Mouse (Mus musculus): ENCODE results near the gene Col7a1. TPM values are rescaled to one million over a fixed set of nuclear protein-coding genes. Genes with fewer than 3 reads are reported as not detected.

Gene Col7a1
- polyA plus RNA-seq, 1 experiment from 2014 or later, result 3.9 TPM

DNA sequence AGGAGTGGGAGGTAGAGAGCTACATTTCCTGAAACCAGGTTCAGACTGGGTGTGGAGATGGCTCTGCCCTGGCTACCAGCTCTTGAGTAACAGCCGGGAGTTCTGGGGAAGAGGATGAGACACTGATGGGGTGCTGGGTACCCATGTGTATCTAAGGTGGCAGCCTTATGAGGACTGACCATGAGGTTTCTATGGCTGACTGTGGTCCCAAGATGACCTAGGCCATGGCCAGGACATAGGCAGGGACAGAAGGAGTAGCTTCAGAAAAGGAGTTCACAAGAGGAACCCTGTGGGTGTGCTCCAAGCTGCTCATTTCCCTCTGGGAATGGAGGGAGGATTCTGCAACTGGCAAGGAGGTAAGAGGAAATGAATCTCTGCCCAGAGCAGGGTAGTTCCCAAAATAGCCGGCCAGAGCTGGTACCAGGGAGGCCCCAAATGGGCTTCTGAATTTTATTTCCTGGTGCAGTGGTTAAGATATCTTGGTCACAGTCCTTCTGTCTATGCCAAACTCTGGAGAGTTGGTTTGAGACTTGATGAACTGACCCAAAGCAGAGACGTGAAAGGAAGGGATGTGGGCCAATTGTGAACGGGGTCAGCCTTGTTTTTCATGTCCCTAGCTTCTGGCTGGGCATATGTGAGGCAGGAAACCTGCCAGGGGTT is 36.5 kb downstream of the Col7a1 start:
- H3K9me3 ChIP-seq (replicated peaks), result no peaks in the 10 kb centered on the region
- H3K36me3 ChIP-seq, result no peaks in the 10 kb centered on the region
- no peak overlapping the region for H3K9ac ChIP-seq
- peaks cover 18% of the 10 kb centered on the region for H3K4me1 ChIP-seq
- 84% methylated on average over 4 of the region's 4 CpGs for WGBS
- no peaks in the 10 kb centered on the region for H3K27me3 ChIP-seq
- H3K27ac ChIP-seq, result no peak overlapping the region
- ATAC-seq (ENCODE audit: low FRiP score), result no peak
- H3K4me2 ChIP-seq (replicated peaks), result no peak overlapping the region
- no peak overlapping the region for H3K4me3 ChIP-seq

DNA sequence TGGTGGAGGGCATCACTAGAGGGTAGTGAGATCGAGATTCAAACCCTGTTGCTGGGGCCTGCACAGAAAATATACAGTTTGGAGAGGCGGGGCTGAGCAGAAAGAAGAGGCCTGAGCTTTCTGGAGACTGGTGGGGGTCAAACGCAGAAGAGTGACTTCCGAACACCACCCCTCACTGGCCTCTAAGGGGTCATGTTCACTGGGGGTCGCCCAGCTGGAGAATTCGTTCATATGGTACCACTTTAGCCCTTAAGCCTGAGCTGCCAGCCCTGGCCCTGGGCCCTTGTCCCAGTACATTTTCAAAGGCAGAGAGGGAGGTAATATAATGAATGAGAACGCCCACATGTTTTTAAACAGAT is 37.1 kb downstream of the Col7a1 start:
- H3K27ac ChIP-seq, result no peak overlapping the region

DNA sequence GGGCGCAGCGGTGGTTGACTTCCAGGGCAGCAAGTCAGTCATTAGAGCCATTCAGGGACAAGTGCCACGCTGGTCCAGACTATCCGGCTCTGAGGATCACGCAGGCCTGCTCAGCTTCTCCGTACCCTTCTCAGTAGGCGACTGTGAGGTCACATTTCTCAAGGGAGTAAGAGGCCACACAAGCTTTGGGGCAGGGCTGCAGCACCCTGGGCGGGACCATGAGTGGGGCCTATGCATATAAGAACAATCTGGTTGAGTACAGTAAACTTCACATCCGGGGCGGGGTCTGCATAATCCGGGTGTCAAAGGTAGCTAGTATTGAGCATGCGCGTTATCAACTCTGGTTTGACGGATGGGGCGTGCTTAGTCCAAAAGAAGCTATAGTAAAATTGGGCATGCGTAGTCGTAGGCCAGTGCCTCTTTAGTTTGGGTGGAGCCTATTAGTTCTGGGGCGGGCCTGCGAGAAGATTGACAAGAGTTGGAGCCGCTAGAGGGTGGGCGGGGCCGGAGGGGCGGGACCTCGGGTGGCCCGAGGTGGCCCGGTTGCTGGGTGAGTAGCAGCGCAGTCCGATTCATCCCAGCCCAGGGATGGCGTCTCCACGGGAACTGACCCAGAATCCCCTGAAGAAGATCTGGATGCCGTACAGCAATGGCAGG is 38.2 kb downstream of the Col7a1 start, which contains the start of gene Pfkfb4:
Pfkfb4 (plus strand) TSS at position 351 of the 657 bp plus-strand sequence.
- Histone ChIP-seq H3K4me1 (peaks cover 18% of the 10 kb centered on the region), H3K4me3 (peak within 1 kb of the TSS; percentile 53), H3K4me2 (replicated peaks) (peak within 1 kb of the TSS; percentile 71), H3K27ac (peak within 1 kb of the TSS; percentile 85), H3K36me3 (no peaks in the 10 kb centered on the region), H3K9me3 (replicated peaks) (no peaks in the 10 kb centered on the region), H3K27me3 (no peaks in the 10 kb centered on the region), H3K9ac (peak within 1 kb of the TSS; percentile 59)
- WGBS, result 2% methylated on average over 31 of the region's 31 CpGs
- ATAC-seq (ENCODE audit: low FRiP score), result peak; percentile 97

More for the DNA sequence above, 37.1 kb downstream of the Col7a1 start:
- Histone ChIP-seq H3K4me2 (replicated peaks) (no peak overlapping the region), H3K4me3 (no peak overlapping the region), H3K9ac (no peak overlapping the region), H3K4me1 (peaks cover 18% of the 10 kb centered on the region), H3K27me3 (no peaks in the 10 kb centered on the region), H3K36me3 (no peaks in the 10 kb centered on the region), H3K9me3 (replicated peaks) (no peaks in the 10 kb centered on the region)
- ATAC-seq (ENCODE audit: low FRiP score), result no peak
- WGBS, result 69% methylated on average over 7 of the region's 7 CpGs

GRCm38 (mm10) chr9:108992085-108992469 is 38.7 kb downstream of the Col7a1 start:
- H3K27me3 ChIP-seq, result no peaks in the 10 kb centered on the region
- H3K4me2 ChIP-seq (replicated peaks), result peak overlapping the region; percentile 71
- peak overlapping the region; percentile 64; the same call in 1 of the 2 replicates for H3K27ac ChIP-seq
- peak overlapping the region; percentile 59 for H3K9ac ChIP-seq
- peak; percentile 48; the same call in 1 of the 2 replicates for ATAC-seq (ENCODE audit: low FRiP score)
- 10% methylated on average over 18 of the region's 18 CpGs for WGBS
- no peaks in the 10 kb centered on the region for H3K9me3 ChIP-seq (replicated peaks)
- H3K4me1 ChIP-seq, result peaks cover 18% of the 10 kb centered on the region
- peak overlapping the region; percentile 53 for H3K4me3 ChIP-seq
- H3K36me3 ChIP-seq, result no peaks in the 10 kb centered on the region

- Histone ChIP-seq H3K27me3 (no peaks in the 10 kb centered on the region), H3K9ac (no peak overlapping the region), H3K9me3 (replicated peaks) (no peaks in the 10 kb centered on the region), H3K4me1 (peaks cover 17% of the 10 kb centered on the region), H3K4me3 (peak overlapping the region; percentile 53), H3K27ac (no peak overlapping the region), H3K4me2 (replicated peaks) (peak overlapping the region; percentile 71), H3K36me3 (no peaks in the 10 kb centered on the region)
- no peak for ATAC-seq (ENCODE audit: low FRiP score)
- WGBS, result 84% methylated on average over 9 of the region's 9 CpGs
Observed at GRCm38 (mm10) chr9:108992620-108993361, 39.4 kb downstream of the Col7a1 start.

- no peak for ATAC-seq (ENCODE audit: low FRiP score)
- no peaks in the 10 kb centered on the region for H3K9me3 ChIP-seq (replicated peaks)
Observed at GRCm38 (mm10) chr9:108996411-108996810, 43.0 kb downstream of the Col7a1 start.

DNA sequence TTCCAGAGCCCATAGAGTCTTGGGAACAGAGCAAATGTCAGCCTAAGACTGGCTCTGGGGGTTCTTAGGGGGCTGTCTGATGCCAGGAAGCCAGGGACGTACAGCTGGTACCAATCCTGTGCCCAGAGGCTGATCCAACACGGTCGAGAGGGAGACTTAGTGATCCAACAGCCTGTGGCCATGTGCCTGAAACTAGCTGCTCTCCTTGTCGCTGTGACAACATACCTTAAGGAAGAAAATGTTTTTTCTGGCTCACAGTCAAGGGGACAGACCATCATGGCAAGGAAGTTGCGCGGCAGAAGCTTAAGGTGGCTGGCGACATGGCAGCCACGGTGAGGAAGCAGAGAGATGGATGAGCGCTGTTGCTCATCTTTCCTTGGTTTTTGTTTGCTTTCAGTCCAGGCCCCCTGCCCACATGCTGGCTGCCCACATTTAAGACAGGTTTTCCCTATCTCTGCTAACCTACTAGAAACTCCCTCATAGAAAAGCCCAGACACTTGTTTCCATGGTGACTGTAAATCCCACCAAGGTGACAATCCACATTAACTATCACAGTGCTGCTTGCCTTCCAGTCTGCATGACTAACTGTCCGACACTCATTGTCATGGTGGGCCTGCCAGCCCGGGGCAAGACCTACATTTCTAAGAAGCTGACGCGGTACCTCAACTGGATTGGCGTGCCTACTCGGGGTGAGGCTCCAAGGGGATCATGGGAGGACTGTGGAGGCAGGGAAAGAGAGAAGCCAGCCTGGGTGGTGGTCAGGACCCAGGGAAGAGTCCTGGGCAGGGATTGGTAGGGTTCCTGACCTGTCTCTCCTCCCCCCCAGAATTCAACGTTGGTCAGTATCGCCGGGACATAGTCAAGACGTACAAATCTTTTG is 45.1 kb downstream of the Col7a1 start:
- no peak overlapping the region for H3K9ac ChIP-seq
- no peak overlapping the region; the same call in 1 of the 2 replicates for H3K27ac ChIP-seq
- H3K4me2 ChIP-seq (replicated peaks), result no peak overlapping the region
- no peaks in the 10 kb centered on the region for H3K9me3 ChIP-seq (replicated peaks)
- H3K4me3 ChIP-seq, result no peak overlapping the region
- WGBS, result 82% methylated on average over 19 of the region's 19 CpGs
- ATAC-seq (ENCODE audit: low FRiP score), result no peak
- no peaks in the 10 kb centered on the region for H3K4me1 ChIP-seq
- H3K36me3 ChIP-seq, result no peaks in the 10 kb centered on the region
- no peaks in the 10 kb centered on the region for H3K27me3 ChIP-seq

More at GRCm38 (mm10) chr9:108996411-108996810, 43.0 kb downstream of the Col7a1 start:
- H3K9ac ChIP-seq, result no peak overlapping the region
- H3K4me1 ChIP-seq, result peaks cover 9% of the 10 kb centered on the region
- H3K36me3 ChIP-seq, result no peaks in the 10 kb centered on the region
- no peak overlapping the region for H3K27ac ChIP-seq
- H3K4me3 ChIP-seq, result no peak overlapping the region
- no peak overlapping the region for H3K4me2 ChIP-seq (replicated peaks)
- no peaks in the 10 kb centered on the region for H3K27me3 ChIP-seq
- WGBS, result 71% methylated on average over 9 of the region's 9 CpGs

DNA sequence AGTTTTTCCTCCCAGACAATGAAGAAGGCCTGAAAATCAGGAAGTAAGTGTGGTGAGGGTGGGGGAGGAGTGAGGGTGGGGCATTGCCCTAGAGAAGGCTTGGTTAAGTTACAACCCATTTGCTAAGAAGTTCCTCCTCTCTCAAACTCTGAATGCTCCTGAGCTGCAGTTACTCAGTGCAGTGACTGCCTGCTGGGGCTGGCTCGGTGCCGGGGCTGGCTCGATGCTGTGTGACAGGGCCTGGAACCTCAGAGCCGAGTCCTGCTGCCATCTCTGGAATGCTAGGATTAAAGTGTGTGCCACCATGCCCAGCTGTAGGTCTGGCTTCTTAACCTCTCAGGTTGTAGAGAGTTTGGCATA is 45.8 kb downstream of the Col7a1 start:
- no peak for ATAC-seq (ENCODE audit: low FRiP score)
- Histone ChIP-seq H3K9ac (no peak overlapping the region), H3K36me3 (no peaks in the 10 kb centered on the region), H3K9me3 (replicated peaks) (no peaks in the 10 kb centered on the region), H3K27me3 (no peaks in the 10 kb centered on the region), H3K4me2 (replicated peaks) (no peak overlapping the region), H3K4me1 (no peaks in the 10 kb centered on the region), H3K27ac (no peak overlapping the region), H3K4me3 (no peak overlapping the region)
- WGBS, result 71% methylated on average over 4 of the region's 4 CpGs

GRCm38 (mm10) chr9:109000726-109001125 is 47.3 kb downstream of the Col7a1 start:
- Histone ChIP-seq H3K4me2 (replicated peaks) (no peak overlapping the region), H3K36me3 (no peaks in the 10 kb centered on the region), H3K27ac (no peak overlapping the region), H3K4me1 (no peaks in the 10 kb centered on the region), H3K9ac (no peak overlapping the region), H3K9me3 (replicated peaks) (no peaks in the 10 kb centered on the region), H3K4me3 (no peak overlapping the region), H3K27me3 (no peaks in the 10 kb centered on the region)
- peak; percentile 38; the same call in 1 of the 2 replicates for ATAC-seq (ENCODE audit: low FRiP score)
- WGBS, result 8% methylated on average over 3 of the region's 3 CpGs

DNA sequence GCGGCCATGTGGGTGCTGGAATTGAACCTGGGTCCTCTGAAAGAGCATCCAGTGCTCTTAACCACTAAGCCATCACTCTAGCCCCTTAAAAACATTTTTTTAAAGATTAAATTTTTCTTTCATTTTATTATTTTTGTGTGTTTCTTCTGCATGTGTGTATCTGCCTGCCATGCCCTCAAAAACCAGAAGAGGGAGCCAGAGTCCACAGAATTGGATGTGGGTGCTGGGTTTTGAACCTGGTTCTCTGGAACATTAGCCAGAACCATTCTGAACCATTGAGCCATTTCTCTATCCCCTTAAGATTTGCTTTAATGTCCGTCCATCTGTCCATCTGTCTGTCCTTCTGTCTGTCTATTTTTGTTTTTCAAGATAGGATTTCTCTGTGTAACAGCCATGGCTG is 49.8 kb downstream of the Col7a1 start:
- WGBS, result 51% methylated on average over 2 of the region's 2 CpGs
- Histone ChIP-seq H3K9me3 (replicated peaks) (no peaks in the 10 kb centered on the region), H3K36me3 (peaks cover 3% of the 10 kb centered on the region; the same call in 1 of the 2 replicates), H3K27ac (no peak overlapping the region), H3K27me3 (no peaks in the 10 kb centered on the region), H3K9ac (no peak overlapping the region), H3K4me3 (no peak overlapping the region), H3K4me2 (replicated peaks) (no peak overlapping the region), H3K4me1 (no peaks in the 10 kb centered on the region)
- ATAC-seq (ENCODE audit: low FRiP score), result no peak

GRCm38 (mm10) chr9:109007025-109007780 is 53.8 kb downstream of the Col7a1 start:
- H3K27ac ChIP-seq, result no peak overlapping the region
- peaks cover 17% of the 10 kb centered on the region for H3K36me3 ChIP-seq
- H3K27me3 ChIP-seq, result no peaks in the 10 kb centered on the region
- no peak for ATAC-seq (ENCODE audit: low FRiP score)
- H3K4me2 ChIP-seq (replicated peaks), result no peak overlapping the region
- WGBS, result 80% methylated on average over 21 of the region's 21 CpGs
- no peaks in the 10 kb centered on the region for H3K9me3 ChIP-seq (replicated peaks)
- H3K4me1 ChIP-seq, result 0 out of 2 replicates have a peak, but pooled peaks cover 3% of the 10 kb centered on the region
- no peak overlapping the region for H3K4me3 ChIP-seq
- no peak overlapping the region for H3K9ac ChIP-seq
